Mouse (Mus musculus): ENCODE measurements around the gene Krtap10-4.
A peak's percentile ranks its signal among the peaks of the same experiment; 100 is the strongest.
"Not testable (repeated sequence)": the region's sequence is repeated elsewhere in the genome, so short reads cannot be mapped to it uniquely, and the experiment has no call there.

The Krtap10-4 gene

GRCm38 (mm10) chr10:77826951-77827350, at the start of gene Krtap10-4:
Gene Krtap10-4 (minus strand): TSS chr10:77827095.
- DNase-seq (ENCODE audit: low read depth, low spot score), result no peak

GRCm38 (mm10) chr10:77869651-77870050, 42.8 kb upstream of the Krtap10-4 start:
- no peak for DNase-seq (ENCODE audit: low read depth, low spot score)

GRCm38 (mm10) chr10:77867546-77867945, 40.7 kb upstream of the Krtap10-4 start:
- DNase-seq (ENCODE audit: low read depth, low spot score), result no peak

DNA sequence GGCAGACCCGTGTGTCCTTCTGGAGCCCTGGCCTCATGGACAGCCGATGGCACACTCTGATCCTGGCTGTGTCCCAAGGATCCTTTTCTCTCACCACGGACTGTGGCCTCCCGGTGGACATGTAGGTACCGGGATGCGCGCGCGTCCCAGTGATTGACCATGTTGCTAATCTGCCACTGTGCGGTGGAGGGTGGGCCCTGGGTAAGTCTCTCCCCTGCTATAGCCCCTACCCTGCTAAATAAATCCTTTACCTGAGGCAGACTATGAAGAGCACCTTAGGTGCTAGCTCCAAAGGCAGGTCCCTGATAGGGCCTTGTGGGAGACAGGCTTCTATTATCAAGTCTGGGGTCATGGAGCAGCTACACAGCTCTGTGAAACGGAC, 37.9 kb upstream of the Krtap10-4 start:
- DNase-seq (ENCODE audit: low read depth, low spot score), result no peak

DNA sequence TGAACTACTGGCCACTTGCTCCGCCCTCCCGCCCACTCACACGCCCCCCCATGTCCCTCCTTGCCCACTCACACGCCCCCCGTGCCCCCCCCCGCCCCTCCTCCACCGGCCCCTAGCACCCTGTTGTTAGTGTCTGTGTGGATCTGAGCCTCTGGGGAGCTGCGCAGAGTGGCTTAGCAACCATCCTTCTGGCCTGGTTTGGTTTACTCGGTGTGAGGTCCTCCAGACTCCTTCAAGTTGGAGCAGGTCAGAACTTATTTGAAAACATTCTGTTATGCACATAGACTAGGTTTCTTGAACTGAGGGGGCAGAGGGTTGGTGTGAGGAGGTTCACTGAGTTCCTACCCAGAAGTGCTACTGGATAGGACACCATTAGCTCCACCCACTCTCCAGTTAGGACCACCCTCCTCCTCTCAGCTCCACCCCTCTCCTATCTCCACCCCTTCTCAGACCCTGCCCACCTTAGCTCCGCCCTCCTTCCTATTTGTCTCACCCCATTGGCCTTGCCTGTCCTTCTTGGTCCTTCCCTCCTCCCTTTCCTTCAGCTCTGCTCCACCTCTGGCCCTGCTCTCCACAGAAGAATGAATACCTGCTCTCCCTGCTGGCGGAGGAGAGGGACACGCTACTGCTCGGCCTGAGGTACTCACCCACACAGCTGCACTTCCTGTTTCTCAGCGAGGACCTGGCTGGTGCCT, 37.3 kb upstream of the Krtap10-4 start:
- DNase-seq (ENCODE audit: low read depth, low spot score), result peak; percentile 55

- no peak for DNase-seq (ENCODE audit: low read depth, low spot score)
Measured at GRCm38 (mm10) chr10:77861675-77862074, 34.8 kb upstream of the Krtap10-4 start, which contains the start of gene Gm3285. Gene Gm3285 (plus strand): TSS chr10:77861975.

GRCm38 (mm10) chr10:77852559-77852958, 25.7 kb upstream of the Krtap10-4 start, which contains the start of gene Gm10318:
Gene Gm10318 (plus strand): TSS chr10:77852859.
- no peak for DNase-seq (ENCODE audit: low read depth, low spot score)

DNA sequence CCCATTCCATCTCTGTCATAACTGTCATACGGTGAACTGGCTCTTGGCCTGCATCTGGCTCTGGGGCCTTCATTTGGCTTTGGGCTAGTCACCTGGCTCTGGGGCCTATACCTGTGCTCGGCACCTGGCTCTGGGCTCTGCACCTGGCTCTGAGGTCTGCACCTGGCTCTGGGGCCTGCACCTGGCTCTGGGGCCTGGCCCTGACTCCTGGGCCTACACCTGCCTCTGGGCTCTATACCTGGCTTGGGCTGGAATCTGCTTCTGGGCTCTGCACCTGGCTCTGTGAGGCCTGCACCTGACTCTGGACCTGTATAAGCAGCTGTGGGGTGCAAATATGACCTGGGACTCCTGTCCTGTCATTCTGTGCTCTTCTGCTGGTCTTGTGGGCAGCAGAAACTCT, 20.6 kb upstream of the Krtap10-4 start:
- DNase-seq (ENCODE audit: low read depth, low spot score), result no peak

GRCm38 (mm10) chr10:77846961-77847360, 20.1 kb upstream of the Krtap10-4 start:
- DNase-seq (ENCODE audit: low read depth, low spot score), result no peak

DNA sequence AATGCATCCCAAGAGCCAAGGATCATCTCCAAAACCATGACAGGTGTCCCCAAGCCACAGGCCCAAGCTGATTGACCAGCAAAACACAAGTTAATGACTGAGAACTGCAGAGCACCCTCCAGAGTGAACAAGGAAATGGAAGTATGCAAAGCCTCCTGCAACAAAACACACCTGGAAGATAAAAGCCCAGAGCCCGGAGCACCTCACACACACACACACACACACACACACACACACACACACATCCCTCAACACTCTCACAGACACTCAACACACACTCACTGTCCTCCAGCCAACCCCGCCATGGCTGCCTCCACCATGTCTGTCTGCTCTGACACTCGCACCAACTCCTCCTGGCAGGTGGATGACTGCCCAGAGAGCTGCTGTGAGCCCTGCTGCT, 19.6 kb upstream of the Krtap10-4 start, which contains the start of gene Gm36176:
Gene Gm36176, plus strand, starts transcription at position 301 of the 400 bp plus-strand sequence.
- no peak for DNase-seq (ENCODE audit: low read depth, low spot score)

- DNase-seq (ENCODE audit: low read depth, low spot score), result no peak
Measured at GRCm38 (mm10) chr10:77839006-77839405, 12.1 kb upstream of the Krtap10-4 start.

DNA sequence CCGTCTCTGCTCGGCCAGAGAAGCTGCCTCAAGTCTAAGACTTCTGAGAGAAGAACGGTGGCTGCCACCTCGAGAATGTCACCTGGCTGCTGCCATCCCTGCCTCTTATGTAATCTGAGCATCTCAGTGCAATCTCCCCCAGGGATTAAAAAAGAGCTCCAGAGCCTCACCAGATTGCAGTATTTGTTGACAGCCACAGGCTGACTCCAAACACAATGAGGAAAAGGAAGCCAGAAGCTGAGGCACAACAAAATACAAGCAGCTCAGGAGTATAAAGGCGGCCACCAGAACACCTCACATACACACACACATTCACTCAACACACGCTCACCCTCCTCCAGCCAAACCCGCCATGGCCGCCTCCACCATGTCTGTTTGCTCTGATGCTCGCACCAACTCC, 8.8 kb upstream of the Krtap10-4 start, which contains the start of gene Krtap10-10:
Gene Krtap10-10, plus strand, starts transcription at position 301 of the 400 bp plus-strand sequence.
- no peak for DNase-seq (ENCODE audit: low read depth, low spot score)

DNA sequence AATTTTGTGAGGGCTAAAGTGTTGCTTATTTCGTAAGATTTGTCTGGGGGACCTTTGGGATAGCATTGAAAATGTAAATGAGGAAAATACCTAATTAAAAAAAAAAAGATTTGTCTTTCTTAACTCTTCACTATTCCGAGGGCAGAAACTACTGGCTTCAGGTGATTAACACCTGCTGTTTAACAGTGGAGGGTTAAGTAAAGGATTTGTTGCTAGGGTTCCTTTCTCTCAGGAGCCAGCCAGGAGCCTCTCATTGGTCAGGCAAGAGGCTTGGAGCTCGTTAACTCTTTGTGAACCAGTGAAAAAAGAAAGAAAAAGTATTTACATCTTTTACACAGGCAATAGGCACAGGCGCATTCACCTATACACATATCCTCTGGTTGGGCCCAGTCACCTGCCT, 7.7 kb downstream of the Krtap10-4 start:
- no peak for DNase-seq (ENCODE audit: low read depth, low spot score)

DNA sequence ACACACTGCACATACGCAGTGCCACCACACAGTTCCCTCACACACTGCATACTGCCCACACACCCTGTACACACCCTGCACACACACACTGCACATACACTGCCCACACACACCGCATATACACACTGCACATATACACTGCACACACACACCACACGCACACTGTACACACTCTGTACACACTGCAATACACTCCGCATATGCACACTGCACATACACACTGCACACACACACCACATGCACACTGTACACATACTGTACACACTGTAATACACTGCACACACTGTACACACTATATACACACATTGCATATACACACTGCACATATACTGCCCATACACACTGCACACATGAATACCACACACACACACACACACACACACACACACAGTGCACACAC, 8.4 kb downstream of the Krtap10-4 start:
- DNase-seq (ENCODE audit: low read depth, low spot score), result no peak

DNA sequence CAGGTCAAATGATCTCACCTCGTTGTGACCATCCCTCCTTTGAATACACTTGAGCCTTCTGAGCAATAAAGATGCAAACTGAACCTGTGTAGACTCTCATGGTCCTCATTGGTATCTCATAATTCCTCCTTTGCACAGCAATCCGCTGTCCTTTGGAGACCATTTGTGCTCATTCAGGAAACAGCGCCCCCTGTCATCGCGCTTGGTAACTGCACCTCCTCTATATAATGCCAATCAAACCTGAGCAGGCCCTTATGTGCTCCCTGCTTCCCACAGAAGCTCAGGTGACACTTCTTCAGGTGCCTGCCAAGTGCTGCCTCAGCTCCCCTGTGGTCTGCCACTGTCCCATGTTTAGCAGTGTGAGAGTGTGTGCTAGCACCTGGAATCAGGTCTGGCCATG, 11.4 kb downstream of the Krtap10-4 start:
- peak; percentile 28 for DNase-seq (ENCODE audit: low read depth, low spot score)

GRCm38 (mm10) chr10:77814382-77814781, 12.5 kb downstream of the Krtap10-4 start, which contains the start of gene Gm2696:
Gene Gm2696 (plus strand): TSS chr10:77814682.
- DNase-seq (ENCODE audit: low read depth, low spot score), result no peak

- DNase-seq (ENCODE audit: low read depth, low spot score), result no peak
Measured at GRCm38 (mm10) chr10:77811743-77812142, 15.2 kb downstream of the Krtap10-4 start, which contains the start of gene Gm9507. Gene Gm9507 (minus strand): TSS chr10:77811843.

- no peak for DNase-seq (ENCODE audit: low read depth, low spot score)
Measured at GRCm38 (mm10) chr10:77804095-77804494, 22.8 kb downstream of the Krtap10-4 start.

DNA sequence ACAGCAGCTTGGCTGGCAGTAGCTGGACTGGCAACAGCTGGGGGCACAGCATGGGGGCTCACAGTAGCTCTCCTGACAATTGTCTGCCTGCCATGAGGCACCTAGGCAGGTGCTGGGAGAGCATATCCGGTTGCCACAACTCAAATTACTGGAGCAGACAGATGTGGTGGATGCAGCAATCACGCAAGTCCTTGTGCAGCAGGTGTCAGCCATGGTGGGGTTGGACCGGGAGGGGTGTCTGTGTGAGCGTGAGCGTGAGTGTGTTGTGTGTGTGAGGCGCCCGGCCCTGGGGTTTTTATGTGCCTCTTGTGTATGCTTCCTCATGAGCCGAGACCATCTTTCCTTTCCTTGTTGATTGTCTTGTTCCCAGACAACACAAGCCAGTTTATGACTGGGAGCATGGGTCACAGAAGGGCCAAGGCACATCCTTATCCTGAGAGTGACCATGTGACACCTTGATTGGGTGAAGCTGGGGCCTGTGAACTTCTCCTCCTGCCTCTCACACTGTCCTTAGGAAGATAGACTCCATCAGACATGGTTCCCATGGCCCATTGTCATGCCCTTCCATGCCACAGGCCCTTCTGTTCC, 27.9 kb downstream of the Krtap10-4 start, which contains the start of gene Gm19668:
Gene Gm19668, minus strand, starts transcription at position 213 of the 588 bp plus-strand sequence.
- no peak for DNase-seq (ENCODE audit: low read depth, low spot score)

- DNase-seq (ENCODE audit: low read depth, low spot score), result not testable (repeated sequence)
Measured at GRCm38 (mm10) chr10:77798164-77798920, 28.6 kb downstream of the Krtap10-4 start.

DNA sequence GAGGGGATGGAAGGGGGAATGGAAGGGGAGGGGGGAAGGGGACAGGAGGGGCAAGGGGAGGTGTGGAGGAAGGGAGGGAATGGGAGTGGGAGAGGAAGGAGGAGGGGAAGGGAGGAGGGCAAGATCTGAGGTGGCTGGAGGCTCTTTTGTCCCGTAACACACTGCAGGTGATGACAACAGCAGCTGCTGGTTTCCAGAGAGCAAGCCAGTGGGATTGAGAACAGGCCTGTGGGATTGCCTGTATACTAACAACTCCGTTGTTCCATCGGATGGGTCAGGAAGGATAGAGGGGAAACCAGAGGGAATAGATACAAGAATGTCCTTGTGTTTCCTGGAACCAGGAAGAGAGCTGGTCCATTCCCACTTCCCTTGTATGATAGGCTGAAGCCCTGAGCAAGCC, 29.2 kb downstream of the Krtap10-4 start:
- DNase-seq (ENCODE audit: low read depth, low spot score), result no peak

DNA sequence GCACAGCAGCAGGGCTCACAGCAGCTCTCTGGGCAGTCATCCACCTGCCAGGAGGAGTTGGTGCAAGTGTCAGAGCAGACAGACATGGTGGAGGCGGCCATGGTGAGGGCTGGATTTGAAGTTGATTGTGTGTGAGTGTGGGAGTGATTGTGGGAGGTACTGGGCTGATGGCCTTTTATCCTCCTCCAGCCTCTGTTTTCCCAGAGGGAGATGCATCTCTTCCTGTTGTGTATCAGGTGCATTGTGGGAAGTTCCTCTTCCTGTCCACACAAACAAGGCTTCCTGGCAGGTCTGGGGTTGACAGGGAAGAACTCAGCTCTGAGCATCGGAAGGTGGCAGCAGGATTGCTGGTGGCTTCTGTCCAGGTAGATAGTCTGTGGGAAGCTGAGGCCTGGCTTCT, 31.9 kb downstream of the Krtap10-4 start, which contains the start of gene Gm9639:
Gene Gm9639, minus strand, starts transcription at position 101 of the 400 bp plus-strand sequence.
- no peak for DNase-seq (ENCODE audit: low read depth, low spot score)
